Mouse (Mus musculus) neural tube, embryonic 13.5 days (tissue): ENCODE data around the gene Etnk2. TPM values are rescaled to one million over a fixed set of nuclear protein-coding genes. Genes with fewer than 3 reads are reported as not detected.

ENCODE experiments used
- ATAC-seq: fragments of 200-750 bp; cut with Nextera tagmentation; 2 replicates; pipeline ENCODE4 v1.8.0; 2017; ENCODE audit warnings: low read depth, mild to moderate bottlenecking, moderate TSS enrichment, moderate library complexity
- H3K27ac ChIP-seq: fragments of 300-500 bp; sonication (generic); replicated peaks from 2 replicates; pipeline ENCODE4 v1.5.1; 2015; ENCODE audit warnings: moderate library complexity, mild to moderate bottlenecking, inconsistent platforms
- H3K27me3 ChIP-seq: fragments of 300-500 bp; sonication (generic); 2 replicates; pipeline ENCODE4 v1.6.1; 2015; ENCODE audit warnings: mild to moderate bottlenecking, inconsistent platforms
- H3K36me3 ChIP-seq: fragments of 300-500 bp; sonication (generic); 2 replicates; pipeline ENCODE4 v1.6.1; 2015; ENCODE audit warnings: mild to moderate bottlenecking, inconsistent platforms
- H3K4me1 ChIP-seq: fragments of 300-500 bp; sonication (generic); replicated peaks from 2 replicates; pipeline ENCODE4 v1.6.1; 2015; ENCODE audit warnings: inconsistent platforms
- H3K4me2 ChIP-seq: fragments of 300-500 bp; sonication (generic); 2 replicates; pipeline ENCODE4 v1.6.1; 2015; ENCODE audit warnings: inconsistent platforms, mild to moderate bottlenecking, moderate library complexity
- H3K4me3 ChIP-seq: fragments of 300-500 bp; sonication (generic); 2 replicates; pipeline ENCODE4 v1.5.1; 2015; ENCODE audit warnings: mild to moderate bottlenecking, inconsistent platforms
- H3K9ac ChIP-seq: fragments of 300-500 bp; sonication (generic); 2 replicates; pipeline ENCODE4 v1.6.1; 2015; ENCODE audit warnings: moderate library complexity, mild to moderate bottlenecking, inconsistent platforms
- H3K9me3 ChIP-seq: fragments of 300-500 bp; sonication (generic); 2 replicates; pipeline ENCODE4 v1.6.1; 2016; ENCODE audit warnings: inconsistent platforms
- WGBS: fragments of 180-500 bp; shearing (Covaris S2); methylation state at CpG from one replicate; pipeline ENCODE4 v1.1.7; 2015; 5-methylcytosine and 5-hydroxymethylcytosine counted together
- polyA plus RNA-seq: library from polyadenylated mRNA; unstranded; fragments of >200 nt; fragmentation: Nextera tagmentation; extraction: Ambion mirVana; gene quantifications from 2 replicates; pipeline ENCODE4 v1.2.1, GENCODE M21; 2015

Gene Etnk2
- polyA plus RNA-seq, 1 experiment from 2014 or later: 10.2 TPM

DNA sequence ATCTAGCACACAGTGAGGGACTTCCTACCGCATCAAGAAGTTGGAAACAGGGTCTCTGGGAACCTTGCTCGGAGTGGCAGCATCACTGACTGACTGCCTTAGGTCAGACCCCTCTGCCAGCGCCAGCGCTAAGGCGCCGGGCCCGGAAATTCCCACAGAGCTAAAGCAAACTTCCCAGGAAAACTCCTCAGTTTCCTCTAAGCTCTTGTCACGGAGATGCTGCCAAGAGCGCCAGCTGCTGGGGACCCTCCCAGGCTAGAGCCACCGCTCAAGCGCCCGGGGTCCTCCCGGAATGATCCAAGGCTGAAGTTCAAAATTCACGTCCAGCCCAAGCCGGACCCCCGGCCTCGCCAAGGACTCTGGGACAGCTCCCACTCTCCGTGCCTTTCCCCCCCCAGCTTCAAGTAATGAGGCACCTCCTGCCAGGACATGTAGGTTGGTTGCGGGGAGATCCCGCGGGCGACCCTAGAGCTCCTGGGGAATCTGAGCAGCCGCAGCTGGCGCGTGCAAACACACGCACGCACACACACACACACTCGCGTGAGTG, 59.3 kb downstream of the Etnk2 start:
- H3K9me3 ChIP-seq: no peaks in the 10 kb centered on the region
- H3K4me1 ChIP-seq: peaks cover 48% of the 10 kb centered on the region
- H3K36me3 ChIP-seq: no peaks in the 10 kb centered on the region
- WGBS: under 1% methylated on average over 29 of the region's 29 CpGs
- H3K4me2 ChIP-seq: peak overlapping the region; percentile 89
- peak overlapping the region; percentile 83 for H3K9ac ChIP-seq
- H3K27me3 ChIP-seq: no peaks in the 10 kb centered on the region
- peak; percentile 33 for ATAC-seq
- peak overlapping the region; percentile 67 for H3K4me3 ChIP-seq
- H3K27ac ChIP-seq: peak overlapping the region; percentile 81

DNA sequence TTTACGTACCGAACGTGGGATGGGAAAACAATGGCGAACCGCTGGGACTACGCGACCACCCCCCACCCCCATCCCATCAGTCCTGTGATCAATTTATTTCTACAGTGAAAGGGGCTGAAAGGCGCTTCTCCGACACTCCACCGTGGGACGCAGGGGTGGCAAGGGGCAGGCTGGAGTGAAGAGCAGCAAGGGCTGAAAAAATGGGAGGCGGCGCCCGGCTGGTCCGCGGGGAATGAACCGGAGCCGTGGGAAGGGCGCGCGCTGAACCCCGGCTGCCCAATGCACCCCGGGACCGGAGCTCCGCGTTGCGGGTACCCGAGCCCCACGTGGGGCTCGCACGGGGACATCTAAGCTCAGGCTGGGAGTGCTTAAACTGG, 59.8 kb downstream of the Etnk2 start:
- peak overlapping the region; percentile 67 for H3K4me3 ChIP-seq
- peak overlapping the region; percentile 83 for H3K9ac ChIP-seq
- H3K36me3 ChIP-seq: no peaks in the 10 kb centered on the region
- peak overlapping the region; percentile 89 for H3K4me2 ChIP-seq
- H3K27me3 ChIP-seq: no peaks in the 10 kb centered on the region
- H3K4me1 ChIP-seq: peaks cover 43% of the 10 kb centered on the region
- H3K27ac ChIP-seq: peak overlapping the region; percentile 81
- under 1% methylated on average over 31 of the region's 31 CpGs for WGBS
- H3K9me3 ChIP-seq: no peaks in the 10 kb centered on the region
- ATAC-seq: peak; percentile 24; the same call in 1 of the 2 replicates

DNA sequence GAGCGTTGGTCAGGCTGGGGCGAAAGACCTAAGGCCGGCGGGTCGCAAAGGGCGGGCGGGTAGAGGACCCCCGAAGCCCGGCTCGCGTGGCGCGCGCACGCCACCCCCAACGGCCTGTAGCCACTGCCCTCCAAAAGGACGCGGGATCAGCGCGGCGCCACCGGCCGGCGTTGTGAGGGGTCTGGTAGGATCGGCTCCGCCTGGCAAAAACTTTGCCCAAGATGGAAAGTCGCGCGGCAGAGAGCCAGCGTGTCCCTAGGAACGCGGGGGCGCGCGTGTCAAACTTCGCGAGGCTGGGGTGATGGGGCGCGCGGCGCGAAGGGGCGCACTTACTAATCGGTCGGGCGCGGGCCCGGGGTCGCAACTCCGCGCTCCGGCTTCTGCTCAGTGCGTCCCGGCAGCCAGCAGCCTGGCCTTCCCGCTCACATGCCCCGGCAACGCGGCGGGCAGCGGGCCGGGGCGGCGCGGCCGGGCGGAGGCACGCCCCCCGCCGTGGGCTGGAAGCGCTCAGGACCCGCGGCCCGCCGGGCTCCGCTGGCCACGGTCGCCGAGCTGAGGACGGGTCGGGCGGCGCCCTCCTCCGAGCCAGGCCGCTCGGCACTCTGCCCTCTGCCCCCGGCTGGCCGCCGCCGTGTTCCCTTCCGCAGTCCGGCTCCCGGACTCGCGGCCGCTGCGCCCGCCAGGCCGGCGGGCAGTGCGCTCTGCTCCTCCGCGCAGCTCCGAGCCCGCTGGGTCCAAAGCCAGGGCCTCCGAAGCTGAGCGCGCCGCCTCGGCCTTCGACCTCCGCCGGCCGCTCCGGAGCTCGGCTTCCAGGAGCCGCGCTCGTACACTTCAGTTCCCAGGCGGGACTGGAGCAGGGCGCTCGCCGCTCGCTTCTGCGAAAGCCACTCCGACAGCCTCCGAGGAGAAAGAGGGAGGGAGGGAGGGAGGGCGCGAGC, 60.4 kb downstream of the Etnk2 start, which contains the start of gene Sox13:
TSS of gene Sox13 (minus strand) at position 835 of the 938 bp plus-strand sequence.
- Histone ChIP-seq H3K4me3 (peak within 1 kb of the TSS; percentile 67), H3K36me3 (no peaks in the 10 kb centered on the region), H3K9me3 (no peaks in the 10 kb centered on the region), H3K27ac (peak within 1 kb of the TSS; percentile 81), H3K9ac (peak within 1 kb of the TSS; percentile 83), H3K4me2 (peak within 1 kb of the TSS; percentile 89), H3K4me1 (peaks cover 36% of the 10 kb centered on the region), H3K27me3 (no peaks in the 10 kb centered on the region)
- under 1% methylated on average over 109 of the region's 128 CpGs for WGBS
- peak; percentile 82 for ATAC-seq

DNA sequence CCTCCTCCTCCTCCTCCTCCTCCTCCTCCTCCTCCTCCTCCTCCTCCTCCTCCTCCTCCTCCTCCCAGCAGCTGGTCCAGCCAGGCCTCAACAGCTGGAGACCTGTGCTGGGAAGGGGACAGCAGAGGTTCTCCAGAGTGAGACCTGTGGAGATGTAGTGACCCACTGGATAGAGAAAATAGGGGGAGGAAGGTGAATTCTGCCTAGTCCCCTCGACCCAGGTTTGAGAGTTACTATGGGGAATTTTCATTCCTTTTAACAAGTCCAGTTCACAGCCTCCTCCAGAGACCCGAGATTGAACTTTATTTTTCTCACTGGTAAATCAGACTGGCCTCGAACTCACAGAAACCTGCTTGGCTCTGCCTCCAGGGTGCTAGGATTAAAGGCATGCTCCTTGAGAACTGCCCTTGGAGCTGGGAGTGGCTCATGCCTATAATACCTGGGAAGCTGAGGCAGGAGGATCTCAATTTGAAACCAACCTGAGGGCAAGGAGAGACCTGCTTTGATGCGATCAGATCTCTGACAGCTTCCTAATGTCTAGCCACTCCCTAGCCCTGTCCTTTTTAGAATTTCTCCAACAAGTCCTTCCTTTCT, 61.3 kb downstream of the Etnk2 start:
- Histone ChIP-seq H3K27me3 (no peaks in the 10 kb centered on the region), H3K4me1 (peaks cover 28% of the 10 kb centered on the region), H3K27ac (no peak overlapping the region), H3K9ac (no peak overlapping the region), H3K9me3 (peaks cover 6% of the 10 kb centered on the region; the same call in 1 of the 2 replicates), H3K36me3 (no peaks in the 10 kb centered on the region), H3K4me2 (peak overlapping the region; percentile 89), H3K4me3 (peak overlapping the region; percentile 67; the same call in 1 of the 2 replicates)
- no peak for ATAC-seq
- 56% methylated on average over 4 of the region's 4 CpGs for WGBS

Other genes with a start within 250 kb of the Etnk2 start
- 27.8 and 30.8 TPM in 2 replicates for gene Ppp1r15b, start 232.4 kb upstream of the Etnk2 start, polyA plus RNA-seq
- gene Plekha6, start 199.4 kb upstream of the Etnk2 start, polyA plus RNA-seq: 25.8 and 27.4 TPM in 2 replicates
- not detected in 2 replicates for gene Golt1a, start 53.8 kb upstream of the Etnk2 start, polyA plus RNA-seq
- not detected in 2 replicates for gene Kiss1, start 41.7 kb upstream of the Etnk2 start, polyA plus RNA-seq
- gene Ren1, start 13.1 kb upstream of the Etnk2 start, polyA plus RNA-seq: 0.20 and 0.37 TPM in 2 replicates
- gene Sox13, start 60.8 kb downstream of the Etnk2 start, polyA plus RNA-seq: 8.8 TPM in 2 replicates
- gene Snrpe, start 246.7 kb downstream of the Etnk2 start, polyA plus RNA-seq: 546 and 587 TPM in 2 replicates